Mouse (Mus musculus) stomach, embryonic 14.5 days (tissue): Measurements from ENCODE around the gene Comt. TPM values are rescaled to one million over a fixed set of nuclear protein-coding genes. Genes with fewer than 3 reads are reported as not detected.

Source experiments
- ATAC-seq: fragments of 200-750 bp; cut with Nextera tagmentation; 2 replicates; pipeline ENCODE4 v1.8.0; 2017; ENCODE audit warnings: low read depth, moderate TSS enrichment; ENCODE audit not compliant: insufficient number of reproducible peaks, insufficient read depth, low FRiP score
- H3K27ac ChIP-seq: fragments of 300-500 bp; sonication (generic); 2 replicates; pipeline ENCODE4 v1.5.1; 2014; ENCODE audit warnings: mild to moderate bottlenecking, low read length, moderate library complexity, mixed read lengths
- H3K27me3 ChIP-seq: fragments of 300-500 bp; sonication (generic); 2 replicates; pipeline ENCODE4 v1.6.1; 2014; ENCODE audit warnings: low read length, control low read depth, mixed read lengths; ENCODE audit not compliant: control insufficient read depth, insufficient read depth
- H3K36me3 ChIP-seq: fragments of 300-500 bp; sonication (generic); 2 replicates; pipeline ENCODE4 v1.6.1; 2014; ENCODE audit warnings: mild to moderate bottlenecking, control low read depth, low read length, moderate library complexity, mixed read lengths; ENCODE audit not compliant: control insufficient read depth, insufficient read depth
- H3K4me1 ChIP-seq: fragments of 300-500 bp; sonication (generic); 2 replicates; pipeline ENCODE4 v1.6.1; 2014; ENCODE audit warnings: low read length, control low read depth, mixed read lengths; ENCODE audit not compliant: control insufficient read depth, insufficient read depth
- H3K4me2 ChIP-seq: fragments of 300-500 bp; sonication (generic); replicated peaks from 2 replicates; pipeline ENCODE4 v1.6.1; 2014; ENCODE audit warnings: low read depth, low read length, control low read depth
- H3K4me3 ChIP-seq: fragments of 300-500 bp; sonication (generic); 2 replicates; pipeline ENCODE4 v1.5.1; 2014; ENCODE audit warnings: low read depth, low read length, control low read depth
- H3K9ac ChIP-seq: fragments of 300-500 bp; sonication (generic); replicated peaks from 2 replicates; pipeline ENCODE4 v1.6.1; 2014; ENCODE audit warnings: low read depth, mild to moderate bottlenecking, control low read depth, low read length, moderate library complexity, mixed read lengths
- H3K9me3 ChIP-seq: fragments of 300-500 bp; sonication (generic); 2 replicates; pipeline ENCODE4 v1.6.1; 2016; ENCODE audit warnings: low read depth, low read length, control low read depth; ENCODE audit not compliant: control insufficient read depth
- WGBS: fragments of 180-500 bp; shearing (Covaris S2); extraction: QIAGEN DNeasy Blood & Tissue Kit; methylation state at CpG from one replicate; pipeline ENCODE4 v1.1.7; 2014; 5-methylcytosine and 5-hydroxymethylcytosine counted together
- polyA plus RNA-seq: library from polyadenylated mRNA; unstranded; fragments of >200 nt; fragmentation: Nextera tagmentation; extraction: Ambion mirVana; gene quantifications from 2 replicates; pipeline ENCODE4 v1.2.1, GENCODE M21; 2014

Gene Comt
- polyA plus RNA-seq, 1 experiment from 2014 or later: 99.0 TPM

- Histone ChIP-seq H3K27me3 (no peaks in the 10 kb centered on the region), H3K4me1 (peaks cover 25% of the 10 kb centered on the region), H3K4me2 (no peak overlapping the region; the same call in 1 of the 2 replicates), H3K9me3 (no peaks in the 10 kb centered on the region), H3K4me3 (no peak overlapping the region), H3K9ac (no peak overlapping the region), H3K36me3 (peaks cover 29% of the 10 kb centered on the region; the same call in 1 of the 2 replicates), H3K27ac (peak overlapping the region; percentile 0; the same call in 1 of the 2 replicates)
- 28% methylated on average over 11 of the region's 11 CpGs for WGBS
- 0 out of 2 replicates have a peak, but pooled peaks have one; percentile 1 for ATAC-seq
These were observed 31.7 kb downstream of the Comt start for GRCm38 (mm10) chr16:18394777-18395619.

GRCm38 (mm10) chr16:18394056-18394455, 32.6 kb downstream of the Comt start:
- Histone ChIP-seq H3K4me3 (peak overlapping the region; percentile 75; the same call in 1 of the 2 replicates), H3K36me3 (peaks cover 20% of the 10 kb centered on the region; the same call in 1 of the 2 replicates), H3K9me3 (no peaks in the 10 kb centered on the region), H3K4me2 (peak overlapping the region; percentile 72), H3K9ac (no peak overlapping the region), H3K27me3 (no peaks in the 10 kb centered on the region), H3K4me1 (peaks cover 28% of the 10 kb centered on the region), H3K27ac (0 out of 2 replicates have a peak overlapping the region, but pooled peaks have one; percentile 15)
- ATAC-seq: no peak
- WGBS: 74% methylated on average over 3 of the region's 3 CpGs

- ATAC-seq: no peak
- Histone ChIP-seq H3K4me1 (peaks cover 32% of the 10 kb centered on the region), H3K4me2 (peak overlapping the region; percentile 72), H3K9me3 (no peaks in the 10 kb centered on the region), H3K36me3 (peaks cover 16% of the 10 kb centered on the region; the same call in 1 of the 2 replicates), H3K27ac (peak overlapping the region; percentile 15; the same call in 1 of the 2 replicates), H3K4me3 (peak overlapping the region; percentile 75), H3K27me3 (no peaks in the 10 kb centered on the region), H3K9ac (no peak overlapping the region)
- 49% methylated on average over 5 of the region's 5 CpGs for WGBS
These were observed 33.1 kb downstream of the Comt start for GRCm38 (mm10) chr16:18393595-18393994.

GRCm38 (mm10) chr16:18392469-18393426, 33.9 kb downstream of the Comt start:
- ATAC-seq: peak; percentile 82
- H3K4me1 ChIP-seq: peaks cover 41% of the 10 kb centered on the region
- peak overlapping the region; percentile 79; the same call in 1 of the 2 replicates for H3K27ac ChIP-seq
- H3K27me3 ChIP-seq: no peaks in the 10 kb centered on the region
- H3K9ac ChIP-seq: peak overlapping the region; percentile 73
- H3K9me3 ChIP-seq: no peaks in the 10 kb centered on the region
- H3K36me3 ChIP-seq: peaks cover 8% of the 10 kb centered on the region; the same call in 1 of the 2 replicates
- peak overlapping the region; percentile 75 for H3K4me3 ChIP-seq
- peak overlapping the region; percentile 72 for H3K4me2 ChIP-seq
- 1% methylated on average over 61 of the region's 63 CpGs for WGBS

GRCm38 (mm10) chr16:18391728-18392127, 34.9 kb downstream of the Comt start:
- Histone ChIP-seq H3K4me3 (no peak overlapping the region), H3K4me1 (peaks cover 44% of the 10 kb centered on the region), H3K4me2 (no peak overlapping the region), H3K27ac (no peak overlapping the region), H3K27me3 (no peaks in the 10 kb centered on the region), H3K36me3 (no peaks in the 10 kb centered on the region), H3K9me3 (no peaks in the 10 kb centered on the region), H3K9ac (no peak overlapping the region)
- no peak for ATAC-seq
- WGBS: 77% methylated on average over 3 of the region's 3 CpGs

- Histone ChIP-seq H3K27me3 (no peaks in the 10 kb centered on the region), H3K9ac (no peak overlapping the region), H3K36me3 (no peaks in the 10 kb centered on the region), H3K4me3 (no peak overlapping the region), H3K4me1 (peaks cover 40% of the 10 kb centered on the region), H3K27ac (no peak overlapping the region), H3K4me2 (no peak overlapping the region), H3K9me3 (no peaks in the 10 kb centered on the region)
- WGBS: 99% methylated on average over 3 of the region's 3 CpGs
- ATAC-seq: no peak
These were observed 35.5 kb downstream of the Comt start for GRCm38 (mm10) chr16:18391127-18391526.

- Histone ChIP-seq H3K4me3 (no peak overlapping the region), H3K27ac (no peak overlapping the region), H3K36me3 (no peaks in the 10 kb centered on the region), H3K4me2 (no peak overlapping the region), H3K27me3 (no peaks in the 10 kb centered on the region), H3K9ac (no peak overlapping the region), H3K9me3 (no peaks in the 10 kb centered on the region), H3K4me1 (peaks cover 33% of the 10 kb centered on the region; the same call in 1 of the 2 replicates)
- WGBS: 73% methylated on average over 6 of the region's 6 CpGs
- no peak for ATAC-seq
These were observed 36.3 kb downstream of the Comt start for GRCm38 (mm10) chr16:18390399-18390798.
